Mouse (Mus musculus): ENCODE measurements around the gene Lifr. TPM values are rescaled to one million over a fixed set of nuclear protein-coding genes. Genes with fewer than 3 reads are reported as not detected.

Lifr gene
- total and polyA plus RNA-seq, 2 experiments from 2014 or later, result 14.9 to 24.0 TPM

- Histone ChIP-seq H3K27me3 (ENCODE audit: control insufficient read depth, insufficient read depth, low read length) (no peaks in the 10 kb centered on the region), H3K36me3 (replicated peaks; ENCODE audit: control insufficient read depth, insufficient read depth, low read length) (no peaks in the 10 kb centered on the region), H3K4me3 (ENCODE audit: low read depth, low read length) (no peak overlapping the region), H3K27ac (ENCODE audit: low read depth) (no peak overlapping the region), H3K4me2 (ENCODE audit: low read depth, low read length) (no peak overlapping the region), H3K9ac (replicated peaks; ENCODE audit: low read depth, low read length) (no peak overlapping the region), H3K4me1 (ENCODE audit: control insufficient read depth, insufficient read depth) (peaks cover 40% of the 10 kb centered on the region), H3K9me3 (replicated peaks; ENCODE audit: control insufficient read depth, low read length) (no peaks in the 10 kb centered on the region)
- 82% methylated on average over 3 of the region's 3 CpGs for WGBS
- DNase-seq (ENCODE audit: low spot score), result no peak
- TF ChIP-seq CTCF (IDR thresholded peaks at IDR 0.05; ENCODE audit: low read depth) (no peak), EP300 (IDR thresholded peaks at IDR 0.05; ENCODE audit: low read depth) (no peak)
- no peak for ATAC-seq (ENCODE audit: insufficient read depth, low read depth)
Observed at GRCm38 (mm10) chr15:7197652-7198445, 107.4 kb downstream of the Lifr start.

GRCm38 (mm10) chr15:7198816-7199215 is 108.4 kb downstream of the Lifr start:
- Histone ChIP-seq H3K36me3 (replicated peaks; ENCODE audit: control insufficient read depth, insufficient read depth, low read length) (no peaks in the 10 kb centered on the region), H3K9me3 (replicated peaks; ENCODE audit: control insufficient read depth, low read length) (no peaks in the 10 kb centered on the region), H3K4me2 (ENCODE audit: low read depth, low read length) (no peak overlapping the region), H3K27ac (ENCODE audit: low read depth) (no peak overlapping the region), H3K4me3 (ENCODE audit: low read depth, low read length) (no peak overlapping the region), H3K9ac (replicated peaks; ENCODE audit: low read depth, low read length) (no peak overlapping the region), H3K27me3 (ENCODE audit: control insufficient read depth, insufficient read depth, low read length) (no peaks in the 10 kb centered on the region), H3K4me1 (ENCODE audit: control insufficient read depth, insufficient read depth) (peaks cover 43% of the 10 kb centered on the region)
- 50% methylated on average over 2 of the region's 2 CpGs for WGBS
- TF ChIP-seq CTCF (IDR thresholded peaks at IDR 0.05; ENCODE audit: low read depth) (no peak), EP300 (IDR thresholded peaks at IDR 0.05; ENCODE audit: low read depth) (no peak)
- ATAC-seq (ENCODE audit: insufficient read depth, low read depth), result peak; percentile 38
- no peak for DNase-seq (ENCODE audit: low spot score)

GRCm38 (mm10) chr15:7200286-7200685 is 109.9 kb downstream of the Lifr start:
- Histone ChIP-seq H3K4me3 (ENCODE audit: low read depth, low read length) (no peak overlapping the region), H3K4me2 (ENCODE audit: low read depth, low read length) (no peak overlapping the region), H3K9me3 (replicated peaks; ENCODE audit: control insufficient read depth, low read length) (no peaks in the 10 kb centered on the region), H3K27me3 (ENCODE audit: control insufficient read depth, insufficient read depth, low read length) (no peaks in the 10 kb centered on the region), H3K4me1 (ENCODE audit: control insufficient read depth, insufficient read depth) (peaks cover 39% of the 10 kb centered on the region), H3K27ac (ENCODE audit: low read depth) (no peak overlapping the region), H3K9ac (replicated peaks; ENCODE audit: low read depth, low read length) (no peak overlapping the region), H3K36me3 (replicated peaks; ENCODE audit: control insufficient read depth, insufficient read depth, low read length) (no peaks in the 10 kb centered on the region)
- 50% methylated on average over 6 of the region's 6 CpGs for WGBS
- ATAC-seq (ENCODE audit: insufficient read depth, low read depth), result no peak
- TF ChIP-seq EP300 (IDR thresholded peaks at IDR 0.05; ENCODE audit: low read depth) (no peak), CTCF (IDR thresholded peaks at IDR 0.05; ENCODE audit: low read depth) (no peak)
- no peak for DNase-seq (ENCODE audit: low spot score)

- peaks cover 49% of the 10 kb centered on the region for H3K4me1 ChIP-seq (ENCODE audit: control insufficient read depth, insufficient read depth)
- ATAC-seq (ENCODE audit: insufficient read depth, low read depth), result peak; percentile 13; the same call in 1 of the 2 replicates
- 24% methylated on average over 9 of the region's 9 CpGs for WGBS
Observed at GRCm38 (mm10) chr15:7201421-7202380, 111.3 kb downstream of the Lifr start.

GRCm38 (mm10) chr15:7202981-7203380 is 112.6 kb downstream of the Lifr start:
- peaks cover 52% of the 10 kb centered on the region for H3K4me1 ChIP-seq (ENCODE audit: control insufficient read depth, insufficient read depth)
- H3K9ac ChIP-seq (replicated peaks; ENCODE audit: low read depth, low read length), result no peak overlapping the region
- H3K4me2 ChIP-seq (ENCODE audit: low read depth, low read length), result no peak overlapping the region
- H3K9me3 ChIP-seq (replicated peaks; ENCODE audit: control insufficient read depth, low read length), result no peaks in the 10 kb centered on the region
- no peak overlapping the region for H3K4me3 ChIP-seq (ENCODE audit: low read depth, low read length)
- H3K27ac ChIP-seq (ENCODE audit: low read depth), result peak overlapping the region; percentile 69; the same call in 1 of the 2 replicates
- no peak for TF ChIP-seq EP300 (IDR thresholded peaks at IDR 0.05; ENCODE audit: low read depth)
- no peak for TF ChIP-seq CTCF (IDR thresholded peaks at IDR 0.05; ENCODE audit: low read depth)
- no peaks in the 10 kb centered on the region for H3K36me3 ChIP-seq (replicated peaks; ENCODE audit: control insufficient read depth, insufficient read depth, low read length)
- 93% methylated on average over 5 of the region's 5 CpGs for WGBS
- no peaks in the 10 kb centered on the region for H3K27me3 ChIP-seq (ENCODE audit: control insufficient read depth, insufficient read depth, low read length)
- DNase-seq (ENCODE audit: low spot score) (no peak), ATAC-seq (ENCODE audit: insufficient read depth, low read depth) (no peak)

More at GRCm38 (mm10) chr15:7201421-7202380, 111.3 kb downstream of the Lifr start:
- peak; percentile 29 for DNase-seq (ENCODE audit: low spot score)
- Histone ChIP-seq H3K9me3 (replicated peaks; ENCODE audit: control insufficient read depth, low read length) (no peaks in the 10 kb centered on the region), H3K27ac (ENCODE audit: low read depth) (peak overlapping the region; percentile 64), H3K4me2 (ENCODE audit: low read depth, low read length) (no peak overlapping the region), H3K36me3 (replicated peaks; ENCODE audit: control insufficient read depth, insufficient read depth, low read length) (no peaks in the 10 kb centered on the region), H3K27me3 (ENCODE audit: control insufficient read depth, insufficient read depth, low read length) (no peaks in the 10 kb centered on the region), H3K4me3 (ENCODE audit: low read depth, low read length) (no peak overlapping the region), H3K9ac (replicated peaks; ENCODE audit: low read depth, low read length) (no peak overlapping the region)
- no peak for TF ChIP-seq EP300 (IDR thresholded peaks at IDR 0.05; ENCODE audit: low read depth)
- no peak for TF ChIP-seq CTCF (IDR thresholded peaks at IDR 0.05; ENCODE audit: low read depth)
